Mouse (Mus musculus) urinary bladder, adult 18-20 months (tissue): Measurements from ENCODE around the gene Prr12.
"Not testable (repeated sequence)": the region's sequence is repeated elsewhere in the genome, so short reads cannot be mapped to it uniquely, and the experiment has no call there.

Experiments used
- DNase-seq, 2 experiments: peaks; one replicate each; pipeline ENCODE4 v3.0.0; 2022; ENCODE audit warnings: low spot score in 2 of 2, mixed read lengths in 2 of 2

Prr12 gene

GRCm38 (mm10) chr7:45024281-45025248 lies 28.1 kb downstream of the Prr12 start:
- DNase-seq: no peak

GRCm38 (mm10) chr7:45023711-45024110 lies 29.0 kb downstream of the Prr12 start:
- DNase-seq: not testable (repeated sequence)

GRCm38 (mm10) chr7:45020225-45020624 lies 32.5 kb downstream of the Prr12 start:
- no peak for DNase-seq

DNA sequence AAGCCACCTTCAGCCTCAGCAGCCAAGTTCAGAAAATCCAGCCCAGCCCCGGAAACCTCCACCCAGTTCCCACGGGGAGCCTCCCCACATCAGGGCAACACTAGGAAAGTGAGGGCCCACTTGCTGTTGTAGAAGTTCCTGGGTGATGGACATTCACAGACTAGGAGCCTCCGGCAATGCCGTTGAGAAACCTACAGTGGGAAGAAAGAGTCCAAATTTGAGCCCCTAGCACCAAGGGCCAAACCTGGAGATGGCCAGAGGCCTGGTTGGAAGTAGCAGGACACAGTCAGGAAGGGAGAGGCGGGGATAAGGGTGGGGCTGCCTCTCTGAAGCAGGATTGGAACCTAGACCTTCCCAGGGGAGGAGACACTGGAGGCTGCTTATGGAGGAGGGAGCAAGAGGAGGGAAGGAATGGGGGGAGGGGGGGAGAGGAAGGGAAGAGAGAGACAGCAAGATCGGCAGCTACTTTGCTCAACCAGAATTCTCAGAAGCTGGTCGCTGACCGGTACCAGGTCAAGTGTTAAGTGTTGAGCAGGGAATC lies 33.6 kb downstream of the Prr12 start:
- peak; percentile 29 to 59 for DNase-seq

DNA sequence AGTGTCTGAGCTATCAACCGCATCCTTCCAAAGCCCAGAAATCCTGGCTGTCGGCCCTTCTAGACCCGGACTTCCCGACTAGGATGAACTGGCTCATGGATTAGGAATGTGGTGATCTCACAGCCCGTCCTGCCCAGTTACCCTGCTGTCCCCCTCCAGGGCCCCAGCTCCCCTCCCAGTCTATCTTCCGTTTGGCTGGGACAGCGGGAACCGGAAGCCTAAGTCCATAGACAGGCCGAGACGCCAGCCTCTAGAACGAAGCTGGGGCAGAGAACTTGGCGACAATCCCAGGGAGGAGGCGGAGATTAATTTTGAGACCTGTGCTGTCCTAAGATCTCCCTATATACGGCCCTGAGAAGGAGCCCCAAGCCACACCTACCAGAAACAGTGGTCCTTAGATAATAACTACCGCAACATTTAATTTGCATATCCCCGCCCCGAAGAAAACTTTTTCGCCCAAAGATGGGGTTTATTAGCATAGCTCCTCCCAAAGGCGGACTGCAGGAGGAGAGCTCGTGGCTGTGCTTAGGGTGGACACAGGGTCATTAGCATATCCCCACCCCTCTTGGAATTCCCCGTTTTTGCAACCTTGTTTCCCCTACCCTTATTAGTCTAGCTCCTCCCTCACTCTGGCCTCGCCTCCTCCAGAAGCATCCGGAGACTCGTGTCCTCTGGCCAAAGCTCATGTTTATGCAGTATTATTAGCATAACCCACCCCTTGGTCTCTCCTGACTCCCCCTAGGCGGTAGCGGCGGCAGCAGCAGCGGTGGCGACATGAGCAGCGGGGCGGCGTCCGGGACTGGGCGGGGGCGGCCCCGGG lies 35.2 kb downstream of the Prr12 start, which contains the start of gene Rras:
Gene Rras, plus strand, starts transcription at position 720 of the 820 bp plus-strand sequence.
- peak; percentile 73 to 94 for DNase-seq

GRCm38 (mm10) chr7:45016761-45017160 lies 35.9 kb downstream of the Prr12 start:
- DNase-seq: no peak

DNA sequence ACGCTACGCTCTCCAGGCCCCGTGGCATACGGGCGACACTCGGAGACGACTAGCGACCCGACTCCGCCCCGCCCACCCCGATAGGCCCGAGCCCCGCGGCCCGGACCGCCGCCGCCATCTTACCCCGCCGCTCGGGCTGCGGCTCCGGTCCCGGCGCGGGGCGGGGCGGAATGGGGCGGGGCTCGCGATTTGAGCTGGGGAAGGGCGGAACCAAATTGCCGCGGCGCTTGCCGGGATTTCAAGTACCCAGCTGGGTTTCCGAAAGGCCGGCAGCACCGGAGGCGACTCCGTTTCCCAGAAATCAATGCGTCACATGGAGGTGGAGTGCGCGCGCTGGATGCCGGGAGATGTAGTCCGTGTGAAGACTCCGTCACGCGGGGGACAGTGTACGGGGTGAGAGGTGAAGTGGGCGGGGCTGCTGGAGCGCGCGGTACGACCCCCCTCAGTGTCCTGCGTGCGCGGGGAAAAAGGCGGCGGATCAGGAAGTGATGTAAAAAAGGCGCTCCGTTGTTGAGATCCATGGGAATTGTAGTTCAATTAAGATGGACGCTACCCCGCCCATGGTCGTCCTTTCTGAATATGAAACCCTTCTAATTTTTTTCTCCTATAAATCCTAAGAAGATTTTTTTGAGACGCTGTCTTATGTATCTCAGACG lies 36.6 kb downstream of the Prr12 start, which contains the start of gene Scaf1:
Gene Scaf1, minus strand, starts transcription at position 407 of the 656 bp plus-strand sequence.
- DNase-seq: peak; percentile 98 to 99

GRCm38 (mm10) chr7:45015344-45015956 lies 37.2 kb downstream of the Prr12 start:
- DNase-seq: no peak

GRCm38 (mm10) chr7:45014096-45014451 lies 38.6 kb downstream of the Prr12 start:
- DNase-seq: no peak

- no peak for DNase-seq
Observed at GRCm38 (mm10) chr7:45013366-45014095, 39.1 kb downstream of the Prr12 start.

DNA sequence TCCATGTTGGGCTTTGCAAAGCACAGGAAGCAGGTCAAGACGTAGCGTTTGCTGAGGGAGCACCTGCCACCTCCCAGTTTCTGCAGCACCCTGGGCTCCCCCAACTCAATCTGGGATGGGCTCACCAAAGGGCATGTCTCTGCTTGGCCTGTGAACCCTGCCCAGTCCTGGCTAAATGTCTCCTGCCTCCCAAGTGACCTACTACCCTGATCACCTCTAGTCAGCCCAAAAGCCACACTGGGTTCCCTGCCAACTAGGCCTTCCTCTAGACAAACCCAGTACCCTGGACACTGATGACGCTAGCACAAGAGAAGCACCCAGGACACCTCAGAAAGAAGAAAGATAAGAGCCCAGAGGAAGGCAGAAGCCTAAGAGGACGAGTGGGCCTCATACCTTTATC lies 39.9 kb downstream of the Prr12 start:
- no peak for DNase-seq

GRCm38 (mm10) chr7:45012011-45012410 lies 40.7 kb downstream of the Prr12 start:
- DNase-seq: no peak

- no peak for DNase-seq
Observed at GRCm38 (mm10) chr7:45008411-45008810, 44.3 kb downstream of the Prr12 start.

DNA sequence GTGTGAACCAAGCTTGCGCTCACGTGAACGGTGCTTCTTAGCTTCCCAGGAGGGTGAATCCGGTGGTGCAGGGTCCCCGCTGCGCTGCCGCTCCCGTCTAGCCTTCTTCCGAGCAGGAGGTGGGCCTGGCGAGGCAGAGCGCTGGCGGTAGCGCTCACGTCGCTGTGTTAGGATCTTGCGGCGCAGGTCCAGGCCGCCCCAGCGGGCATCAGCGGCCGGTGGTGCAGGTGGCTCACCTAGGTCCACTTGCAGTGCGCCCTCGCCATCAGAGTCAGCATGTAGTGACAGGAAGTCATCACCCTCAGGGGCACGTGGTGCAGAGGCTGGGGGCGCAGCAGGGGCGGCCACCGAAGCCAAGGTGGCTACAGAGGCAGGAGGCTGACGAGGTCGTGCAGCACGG lies 44.8 kb downstream of the Prr12 start:
- no peak for DNase-seq

- DNase-seq: no peak
Observed at GRCm38 (mm10) chr7:45007141-45007540, 45.5 kb downstream of the Prr12 start.

GRCm38 (mm10) chr7:45006503-45006902 lies 46.2 kb downstream of the Prr12 start:
- DNase-seq: no peak

- no peak for DNase-seq
Observed at GRCm38 (mm10) chr7:45005321-45005992, 47.2 kb downstream of the Prr12 start.

- DNase-seq: no peak
Observed at GRCm38 (mm10) chr7:45004546-45004945, 48.1 kb downstream of the Prr12 start.

- DNase-seq: no peak
Observed at GRCm38 (mm10) chr7:45002440-45002839, 50.2 kb downstream of the Prr12 start.
